Mouse (Mus musculus) heart, postnatal 0 days (tissue): ENCODE results near the gene Lmcd1.

Experiments
- CTCF ChIP-seq: IDR thresholded peaks from 2 replicates; pipeline ENCODE4 v1.5.1; 2016; ENCODE audit warnings: antibody characterized with exemption, control low read depth, low read depth
- EP300 ChIP-seq: IDR thresholded peaks from 2 replicates; pipeline ENCODE4 v1.6.1; 2016; ENCODE audit warnings: antibody characterized with exemption, low read depth

DNA sequence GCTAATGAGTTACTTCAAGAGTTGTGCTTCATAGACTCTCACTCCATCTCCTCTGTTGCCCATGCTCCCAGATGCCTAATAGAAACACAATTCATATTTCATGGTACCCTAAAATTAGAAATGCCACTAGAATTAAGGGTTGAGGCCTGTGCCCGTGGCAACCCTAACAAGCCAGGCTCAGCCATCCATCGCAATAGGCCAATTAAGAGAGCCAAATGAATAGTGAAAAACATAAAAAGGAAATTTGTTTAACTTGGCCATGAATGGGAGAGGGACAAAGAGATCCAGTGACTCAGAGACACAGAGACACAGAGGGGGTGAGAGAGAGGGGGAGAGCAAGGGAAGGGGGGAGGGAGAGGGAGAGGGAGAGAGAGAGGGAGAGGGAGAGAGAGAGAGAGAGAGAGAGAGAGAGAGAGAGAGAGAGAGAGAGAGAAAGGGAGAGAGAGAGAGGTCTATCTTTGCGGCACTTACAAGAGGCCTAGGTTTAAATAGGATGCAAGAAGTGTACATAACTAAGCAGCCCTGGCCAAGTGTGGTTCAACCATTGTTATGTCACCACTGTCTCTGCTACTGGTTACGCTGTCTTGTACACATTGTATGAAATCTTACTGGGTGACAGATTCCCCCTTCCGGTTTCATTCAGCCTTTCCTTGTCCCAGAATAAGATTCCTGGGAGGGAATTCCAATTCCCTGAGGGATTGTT lies 57.1 kb downstream of the Lmcd1 start:
- TF ChIP-seq CTCF, result no peak
- TF ChIP-seq EP300, result no peak
